Mouse (Mus musculus) heart, embryonic 13.5 days (tissue): ENCODE data around the gene Fam19a1. TPM values are rescaled to one million over a fixed set of nuclear protein-coding genes. Genes with fewer than 3 reads are reported as not detected.

Experiments used
- ATAC-seq: fragments of 200-750 bp; cut with Nextera tagmentation; 2 replicates; pipeline ENCODE4 v1.8.0; 2017; ENCODE audit warnings: moderate TSS enrichment; ENCODE audit not compliant: insufficient number of reproducible peaks, low FRiP score, low TSS enrichment; ENCODE audit errors: extremely low read depth
- H3K27ac ChIP-seq: fragments of 300-500 bp; sonication (generic); replicated peaks from 2 replicates; pipeline ENCODE4 v1.5.1; 2015; ENCODE audit warnings: moderate library complexity, mild to moderate bottlenecking, inconsistent platforms
- H3K27me3 ChIP-seq: fragments of 300-500 bp; sonication (generic); replicated peaks from 2 replicates; pipeline ENCODE4 v1.6.1; 2015; ENCODE audit warnings: mild to moderate bottlenecking, inconsistent platforms
- H3K36me3 ChIP-seq: fragments of 300-500 bp; sonication (generic); 2 replicates; pipeline ENCODE4 v1.6.1; 2015; ENCODE audit warnings: mild to moderate bottlenecking, inconsistent platforms
- H3K4me1 ChIP-seq: fragments of 300-500 bp; sonication (generic); 2 replicates; pipeline ENCODE4 v1.6.1; 2015; ENCODE audit warnings: inconsistent platforms
- H3K4me2 ChIP-seq: fragments of 300-500 bp; sonication (generic); 2 replicates; pipeline ENCODE4 v1.6.1; 2015; ENCODE audit warnings: inconsistent platforms, mild to moderate bottlenecking, moderate library complexity
- H3K4me3 ChIP-seq: fragments of 300-500 bp; sonication (generic); 2 replicates; pipeline ENCODE4 v1.5.1; 2015; ENCODE audit warnings: moderate library complexity, mild to moderate bottlenecking, inconsistent platforms
- H3K9ac ChIP-seq: fragments of 300-500 bp; sonication (generic); 2 replicates; pipeline ENCODE4 v1.6.1; 2015; ENCODE audit warnings: inconsistent platforms, mild to moderate bottlenecking, moderate library complexity
- H3K9me3 ChIP-seq: fragments of 300-500 bp; sonication (generic); 2 replicates; pipeline ENCODE4 v1.6.1; 2016; ENCODE audit warnings: inconsistent platforms
- WGBS: fragments of 180-500 bp; shearing (Covaris S2); methylation state at CpG from one replicate; pipeline ENCODE4 v1.1.7; 2015; ENCODE audit warnings: mixed read lengths; 5-methylcytosine and 5-hydroxymethylcytosine counted together
- polyA plus RNA-seq: library from polyadenylated mRNA; unstranded; fragments of >200 nt; fragmentation: Nextera tagmentation; extraction: Ambion mirVana; gene quantifications from 2 replicates; pipeline ENCODE4 v1.2.1, GENCODE M21; 2015

The Fam19a1 gene
- polyA plus RNA-seq, result 0.61 and 0.64 TPM in 2 replicates

DNA sequence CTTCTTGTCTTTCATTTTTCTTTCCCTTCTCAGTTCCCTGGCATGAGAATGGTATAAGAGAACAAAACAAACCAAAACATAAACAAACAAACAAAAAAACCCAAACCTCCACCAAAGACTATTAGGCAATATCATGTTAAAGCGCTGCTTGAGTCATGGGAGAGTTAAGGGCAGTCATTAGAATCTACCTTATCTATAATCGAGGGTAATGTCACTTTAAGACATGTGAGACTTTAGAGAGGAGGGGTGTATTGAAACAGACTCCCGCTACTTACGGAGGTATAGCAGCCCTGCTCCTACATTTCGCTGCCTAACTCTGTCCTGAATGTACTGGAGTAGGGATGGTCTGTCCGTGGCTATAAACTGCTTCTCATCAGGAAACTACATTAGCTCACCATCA, at the start of gene Fam19a1:
Gene Fam19a1, plus strand, starts transcription at position 301 of the 400 bp plus-strand sequence.
- 36% methylated on average over 6 of the region's 6 CpGs for WGBS
- H3K4me1 ChIP-seq, result peaks cover 4% of the 10 kb centered on the region; the same call in 1 of the 2 replicates
- peak within 1 kb of the TSS; percentile 50 for H3K4me2 ChIP-seq
- 0 out of 2 replicates have a peak within 1 kb of the TSS, but pooled peaks have one; percentile 12 for H3K4me3 ChIP-seq
- H3K27ac ChIP-seq, result no peak within 1 kb of the TSS
- H3K9me3 ChIP-seq, result no peaks in the 10 kb centered on the region
- no peaks in the 10 kb centered on the region for H3K36me3 ChIP-seq
- peaks cover 3% of the 10 kb centered on the region; the same call in 1 of the 2 replicates for H3K27me3 ChIP-seq
- no peak for ATAC-seq
- peak within 1 kb of the TSS; percentile 50; the same call in 1 of the 2 replicates for H3K9ac ChIP-seq

- H3K27me3 ChIP-seq, result no peaks in the 10 kb centered on the region
- H3K4me2 ChIP-seq, result no peak overlapping the region
- H3K9ac ChIP-seq, result no peak overlapping the region
- no peaks in the 10 kb centered on the region for H3K4me1 ChIP-seq
- no peak for ATAC-seq
- H3K9me3 ChIP-seq, result no peaks in the 10 kb centered on the region
- no peak overlapping the region for H3K27ac ChIP-seq
- no peak overlapping the region for H3K4me3 ChIP-seq
- 64% methylated on average over 4 of the region's 4 CpGs for WGBS
- no peaks in the 10 kb centered on the region for H3K36me3 ChIP-seq
These were observed 41.9 kb upstream of the Fam19a1 start for GRCm38 (mm10) chr6:96071080-96071479.

GRCm38 (mm10) chr6:96071567-96071966, 41.4 kb upstream of the Fam19a1 start:
- Histone ChIP-seq H3K27me3 (no peaks in the 10 kb centered on the region), H3K4me1 (no peaks in the 10 kb centered on the region), H3K4me3 (no peak overlapping the region), H3K9ac (no peak overlapping the region), H3K9me3 (no peaks in the 10 kb centered on the region), H3K27ac (no peak overlapping the region), H3K36me3 (no peaks in the 10 kb centered on the region), H3K4me2 (no peak overlapping the region)
- no peak for ATAC-seq

GRCm38 (mm10) chr6:96089961-96090360, 23.0 kb upstream of the Fam19a1 start:
- Histone ChIP-seq H3K9ac (no peak overlapping the region), H3K36me3 (no peaks in the 10 kb centered on the region), H3K4me3 (no peak overlapping the region), H3K27me3 (no peaks in the 10 kb centered on the region), H3K9me3 (no peaks in the 10 kb centered on the region), H3K27ac (no peak overlapping the region), H3K4me1 (no peaks in the 10 kb centered on the region), H3K4me2 (no peak overlapping the region)
- WGBS, result 73% methylated on average over 6 of the region's 6 CpGs
- ATAC-seq, result no peak

- H3K9ac ChIP-seq, result no peak overlapping the region
- no peak overlapping the region for H3K27ac ChIP-seq
- no peak overlapping the region for H3K4me2 ChIP-seq
- no peak overlapping the region for H3K4me3 ChIP-seq
- no peak for ATAC-seq
- no peaks in the 10 kb centered on the region for H3K27me3 ChIP-seq
- no peaks in the 10 kb centered on the region for H3K4me1 ChIP-seq
- 79% methylated on average over 1 of the region's 1 CpGs for WGBS
- H3K9me3 ChIP-seq, result no peaks in the 10 kb centered on the region
- H3K36me3 ChIP-seq, result no peaks in the 10 kb centered on the region
These were observed 19.2 kb upstream of the Fam19a1 start for GRCm38 (mm10) chr6:96093716-96094115.

- H3K4me3 ChIP-seq, result no peak overlapping the region
- WGBS, result 62% methylated on average over 6 of the region's 6 CpGs
- ATAC-seq, result no peak
- no peaks in the 10 kb centered on the region for H3K36me3 ChIP-seq
- H3K4me2 ChIP-seq, result no peak overlapping the region
- H3K27ac ChIP-seq, result no peak overlapping the region
- H3K4me1 ChIP-seq, result no peaks in the 10 kb centered on the region
- H3K9ac ChIP-seq, result no peak overlapping the region
- H3K27me3 ChIP-seq, result no peaks in the 10 kb centered on the region
- no peaks in the 10 kb centered on the region for H3K9me3 ChIP-seq
These were observed 14.7 kb upstream of the Fam19a1 start for GRCm38 (mm10) chr6:96098225-96098624.

DNA sequence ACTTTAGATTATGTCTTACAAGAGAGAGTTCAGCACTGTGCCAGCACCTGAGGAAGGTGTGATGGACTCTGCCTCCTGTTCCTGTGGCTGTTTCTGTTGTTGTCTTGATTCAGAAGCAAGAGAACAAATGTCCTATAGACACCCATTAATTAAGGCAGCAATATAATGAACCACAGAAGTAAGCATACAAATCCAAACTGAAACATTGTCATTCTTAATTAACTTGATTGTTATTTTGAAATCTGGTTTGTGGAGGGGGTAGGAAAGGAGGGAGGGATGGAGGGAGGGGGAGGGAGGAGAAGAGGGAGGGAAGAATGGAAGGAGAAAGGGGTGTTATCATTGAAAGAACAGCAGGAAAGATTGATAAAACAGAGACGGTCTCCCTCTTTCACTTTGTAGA, 1.3 kb upstream of the Fam19a1 start:
- 27% methylated on average over 1 of the region's 1 CpGs for WGBS
- no peak overlapping the region for H3K27ac ChIP-seq
- H3K9me3 ChIP-seq, result no peaks in the 10 kb centered on the region
- no peak overlapping the region for H3K9ac ChIP-seq
- H3K36me3 ChIP-seq, result no peaks in the 10 kb centered on the region
- no peak overlapping the region for H3K4me3 ChIP-seq
- peaks cover 3% of the 10 kb centered on the region; the same call in 1 of the 2 replicates for H3K27me3 ChIP-seq
- H3K4me2 ChIP-seq, result no peak overlapping the region
- peaks cover 4% of the 10 kb centered on the region; the same call in 1 of the 2 replicates for H3K4me1 ChIP-seq
- ATAC-seq, result no peak

GRCm38 (mm10) chr6:96114151-96114550, 1.2 kb downstream of the Fam19a1 start:
- Histone ChIP-seq H3K4me3 (no peak overlapping the region), H3K4me2 (no peak overlapping the region), H3K4me1 (peaks cover 4% of the 10 kb centered on the region; the same call in 1 of the 2 replicates), H3K9ac (no peak overlapping the region), H3K27me3 (peaks cover 3% of the 10 kb centered on the region; the same call in 1 of the 2 replicates), H3K36me3 (no peaks in the 10 kb centered on the region), H3K9me3 (no peaks in the 10 kb centered on the region), H3K27ac (no peak overlapping the region)
- no peak for ATAC-seq
- WGBS, result 18% methylated on average over 1 of the region's 1 CpGs

GRCm38 (mm10) chr6:96116148-96116533, 3.2 kb downstream of the Fam19a1 start:
- peaks cover 4% of the 10 kb centered on the region; the same call in 1 of the 2 replicates for H3K4me1 ChIP-seq
- H3K4me2 ChIP-seq, result peak overlapping the region; percentile 94
- no peaks in the 10 kb centered on the region for H3K36me3 ChIP-seq
- ATAC-seq, result no peak
- no peaks in the 10 kb centered on the region for H3K9me3 ChIP-seq
- H3K4me3 ChIP-seq, result peak overlapping the region; percentile 69
- 13% methylated on average over 6 of the region's 6 CpGs for WGBS
- peak overlapping the region; percentile 82 for H3K9ac ChIP-seq
- peaks cover 3% of the 10 kb centered on the region; the same call in 1 of the 2 replicates for H3K27me3 ChIP-seq
- H3K27ac ChIP-seq, result no peak overlapping the region

DNA sequence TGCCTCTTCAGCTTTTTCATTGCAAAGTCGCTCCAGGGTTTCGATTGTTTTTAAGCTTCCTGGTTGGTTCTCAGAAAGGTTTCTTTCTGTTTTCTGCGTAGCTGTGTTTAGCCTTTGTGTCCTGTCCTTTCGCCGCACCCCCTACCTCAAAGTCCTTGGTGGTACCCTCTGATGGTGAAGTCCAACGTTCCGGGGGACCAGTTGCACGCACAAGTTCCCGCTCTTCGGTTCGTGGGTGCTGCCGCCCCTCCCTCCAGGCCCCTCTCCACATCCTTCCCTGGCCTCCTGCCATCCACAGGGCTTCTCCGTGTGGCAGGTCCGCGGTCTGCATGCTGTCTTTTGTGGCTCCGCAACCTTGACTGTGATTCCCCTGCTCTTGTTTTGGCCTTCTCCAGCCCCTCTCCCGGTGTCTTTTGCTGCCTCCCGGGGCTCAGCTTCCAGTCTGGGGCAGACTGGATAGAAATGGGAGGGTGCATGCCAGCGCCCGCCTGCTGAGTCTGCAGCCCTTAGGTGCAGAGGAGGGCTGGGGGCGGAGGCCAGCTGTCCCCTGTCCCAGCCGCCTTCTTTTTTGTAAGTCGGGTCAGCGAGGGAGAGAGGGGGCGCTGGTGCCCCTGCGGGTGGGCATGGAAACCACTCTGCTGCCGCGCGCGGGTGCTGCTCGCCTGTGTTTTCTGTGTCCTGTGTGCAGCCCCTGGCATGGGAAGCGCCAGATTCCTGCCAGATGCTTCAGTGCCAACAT, 3.7 kb downstream of the Fam19a1 start:
- Histone ChIP-seq H3K9ac (peak overlapping the region; percentile 82), H3K27ac (no peak overlapping the region), H3K4me3 (peak overlapping the region; percentile 69), H3K4me1 (peaks cover 4% of the 10 kb centered on the region; the same call in 1 of the 2 replicates), H3K27me3 (peaks cover 3% of the 10 kb centered on the region; the same call in 1 of the 2 replicates), H3K4me2 (peak overlapping the region; percentile 94), H3K9me3 (no peaks in the 10 kb centered on the region), H3K36me3 (no peaks in the 10 kb centered on the region)
- peak; percentile 31; the same call in 1 of the 2 replicates for ATAC-seq
- under 1% methylated on average over 32 of the region's 32 CpGs for WGBS

DNA sequence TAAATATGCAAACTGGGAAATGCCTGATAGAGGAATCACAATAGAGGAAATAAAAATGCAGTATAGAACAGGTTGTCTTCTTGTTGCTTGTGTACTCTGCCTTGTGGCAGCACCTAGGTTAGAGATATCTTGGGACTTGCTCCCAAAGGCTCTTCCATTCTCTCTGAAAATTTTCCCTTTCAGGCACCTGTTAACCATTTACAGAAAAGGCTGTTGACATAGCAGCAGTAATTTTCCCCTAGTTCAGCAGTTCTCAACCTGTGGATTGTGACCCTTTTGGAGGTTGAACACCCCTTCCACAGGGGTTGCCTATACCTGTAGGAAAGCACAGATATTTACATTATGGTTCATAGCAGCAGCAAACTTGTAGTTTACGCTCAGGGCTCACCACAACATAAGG, 30.4 kb downstream of the Fam19a1 start:
- Histone ChIP-seq H3K27ac (no peak overlapping the region), H3K4me2 (no peak overlapping the region), H3K36me3 (no peaks in the 10 kb centered on the region), H3K9ac (no peak overlapping the region), H3K4me1 (no peaks in the 10 kb centered on the region), H3K9me3 (no peaks in the 10 kb centered on the region), H3K27me3 (no peaks in the 10 kb centered on the region), H3K4me3 (no peak overlapping the region)
- no peak for ATAC-seq
- 77% methylated on average over 1 of the region's 1 CpGs for WGBS

GRCm38 (mm10) chr6:96165403-96165802, 52.4 kb downstream of the Fam19a1 start:
- no peak overlapping the region for H3K9ac ChIP-seq
- no peaks in the 10 kb centered on the region for H3K36me3 ChIP-seq
- 82% methylated on average over 13 of the region's 13 CpGs for WGBS
- no peak for ATAC-seq
- no peak overlapping the region for H3K4me3 ChIP-seq
- no peak overlapping the region for H3K27ac ChIP-seq
- H3K27me3 ChIP-seq, result no peaks in the 10 kb centered on the region
- H3K4me1 ChIP-seq, result no peaks in the 10 kb centered on the region
- H3K9me3 ChIP-seq, result no peaks in the 10 kb centered on the region
- no peak overlapping the region for H3K4me2 ChIP-seq
